Mouse (Mus musculus) liver, postnatal 0 days (tissue): Measurements from ENCODE around the gene Angpt4. TPM values are rescaled to one million over a fixed set of nuclear protein-coding genes. Genes with fewer than 3 reads are reported as not detected.

Experiments
- ATAC-seq: fragments of 200-750 bp; cut with Nextera tagmentation; 2 replicates; pipeline ENCODE4 v1.8.0; 2017; ENCODE audit warnings: mild to moderate bottlenecking, moderate library complexity
- DNase-seq: peaks from one replicate; pipeline ENCODE4 v3.0.0-alpha.2; 2016
- H3K27ac ChIP-seq: fragments of 300-500 bp; sonication (generic); 2 replicates; pipeline ENCODE4 v1.5.1; 2014; ENCODE audit warnings: antibody characterized with exemption, moderate library complexity, mild to moderate bottlenecking, low read depth
- H3K27me3 ChIP-seq: fragments of 300-500 bp; sonication (generic); 2 replicates; pipeline ENCODE4 v1.6.1; 2014; ENCODE audit warnings: low read length, control low read depth, mixed read lengths; ENCODE audit not compliant: insufficient read depth
- H3K36me3 ChIP-seq: fragments of 300-500 bp; sonication (generic); replicated peaks from 2 replicates; pipeline ENCODE4 v1.6.1; 2014; ENCODE audit warnings: mild to moderate bottlenecking, control low read depth, low read length, moderate library complexity, mixed read lengths; ENCODE audit not compliant: insufficient read depth
- H3K4me1 ChIP-seq: fragments of 300-500 bp; sonication (generic); 2 replicates; pipeline ENCODE4 v1.6.1; 2014; ENCODE audit warnings: antibody characterized with exemption, mild to moderate bottlenecking, control low read depth; ENCODE audit not compliant: insufficient read depth
- H3K4me2 ChIP-seq: fragments of 300-500 bp; sonication (generic); 2 replicates; pipeline ENCODE4 v1.6.1; 2014; ENCODE audit warnings: low read depth, mild to moderate bottlenecking, low read length, moderate library complexity, mixed read lengths
- H3K4me3 ChIP-seq: fragments of 300-500 bp; sonication (generic); 2 replicates; pipeline ENCODE4 v1.5.1; 2014; ENCODE audit warnings: low read depth, low read length
- H3K9ac ChIP-seq: fragments of 300-500 bp; sonication (generic); replicated peaks from 2 replicates; pipeline ENCODE4 v1.6.1; 2014; ENCODE audit warnings: mild to moderate bottlenecking, moderate library complexity
- H3K9me3 ChIP-seq: fragments of 300-500 bp; sonication (generic); 2 replicates; pipeline ENCODE4 v1.6.1; 2016; ENCODE audit warnings: mild to moderate bottlenecking, control low read depth, low read length, mixed read lengths
- CTCF ChIP-seq: sonication (generic); IDR thresholded peaks from 2 replicates; pipeline ENCODE4 v1.5.1; 2016; ENCODE audit warnings: antibody characterized with exemption, low read depth
- EP300 ChIP-seq: IDR thresholded peaks from 2 replicates; pipeline ENCODE4 v1.6.1; 2016; ENCODE audit warnings: antibody characterized with exemption, low read depth, mild to moderate bottlenecking
- WGBS: fragments of 180-500 bp; shearing (Covaris S2); extraction: QIAGEN DNeasy Blood & Tissue Kit; methylation state at CpG from one replicate; pipeline ENCODE4 v1.1.7; 2014; ENCODE audit not compliant: insufficient replicate concordance; 5-methylcytosine and 5-hydroxymethylcytosine counted together
- polyA plus RNA-seq: library from polyadenylated mRNA; unstranded; fragments of >200 nt; fragmentation: Nextera tagmentation; extraction: Ambion mirVana; gene quantifications from 2 replicates; pipeline ENCODE4 v1.2.1, GENCODE M21; 2015

Gene Angpt4
- polyA plus RNA-seq, 1 experiment from 2014 or later, result 0.26 TPM

- no peak for ATAC-seq
- no peak for DNase-seq
- Histone ChIP-seq H3K27ac (no peak overlapping the region), H3K36me3 (no peaks in the 10 kb centered on the region), H3K4me3 (no peak overlapping the region), H3K9ac (no peak overlapping the region), H3K4me1 (no peaks in the 10 kb centered on the region), H3K9me3 (no peaks in the 10 kb centered on the region), H3K27me3 (no peaks in the 10 kb centered on the region), H3K4me2 (no peak overlapping the region)
- 47% methylated on average over 3 of the region's 3 CpGs for WGBS
- TF ChIP-seq CTCF, result no peak
Measured at GRCm38 (mm10) chr2:151909386-151909785, 1.6 kb upstream of the Angpt4 start.

DNA sequence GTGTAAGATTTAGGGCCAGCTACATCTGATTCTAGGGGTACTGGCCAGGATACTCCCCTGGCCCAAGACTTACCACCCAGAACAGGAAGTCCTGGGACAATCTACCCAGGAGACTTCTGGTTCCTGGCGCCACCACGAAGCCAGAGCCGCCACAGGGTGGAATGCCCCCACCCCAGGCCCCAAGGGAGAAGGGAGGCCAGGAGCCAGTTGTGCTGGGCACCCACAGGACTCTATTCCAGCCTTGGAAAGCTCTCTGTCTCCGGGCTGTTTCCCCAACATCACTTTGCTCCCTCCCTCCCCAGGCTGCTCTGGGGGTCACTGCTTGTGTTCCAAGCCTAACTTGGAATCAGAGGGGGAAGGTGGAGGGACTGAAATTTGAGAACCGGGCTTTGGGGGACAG, 512 bp upstream of the Angpt4 start:
- ATAC-seq, result no peak
- WGBS, result 38% methylated on average over 5 of the region's 5 CpGs
- Histone ChIP-seq H3K4me3 (no peak overlapping the region), H3K4me2 (no peak overlapping the region), H3K27me3 (no peaks in the 10 kb centered on the region), H3K36me3 (no peaks in the 10 kb centered on the region), H3K9ac (no peak overlapping the region), H3K4me1 (no peaks in the 10 kb centered on the region), H3K27ac (no peak overlapping the region), H3K9me3 (no peaks in the 10 kb centered on the region)
- no peak for TF ChIP-seq CTCF
- TF ChIP-seq EP300, result no peak
- no peak for DNase-seq

GRCm38 (mm10) chr2:151911751-151912150, 741 bp downstream of the Angpt4 start:
- ATAC-seq (no peak), DNase-seq (no peak)
- Histone ChIP-seq H3K27ac (no peak overlapping the region), H3K36me3 (no peaks in the 10 kb centered on the region), H3K4me3 (no peak overlapping the region), H3K9me3 (no peaks in the 10 kb centered on the region), H3K4me2 (no peak overlapping the region), H3K4me1 (no peaks in the 10 kb centered on the region), H3K9ac (no peak overlapping the region), H3K27me3 (no peaks in the 10 kb centered on the region)
- WGBS, result 73% methylated on average over 3 of the region's 3 CpGs
- no peak for TF ChIP-seq EP300
- no peak for TF ChIP-seq CTCF

DNA sequence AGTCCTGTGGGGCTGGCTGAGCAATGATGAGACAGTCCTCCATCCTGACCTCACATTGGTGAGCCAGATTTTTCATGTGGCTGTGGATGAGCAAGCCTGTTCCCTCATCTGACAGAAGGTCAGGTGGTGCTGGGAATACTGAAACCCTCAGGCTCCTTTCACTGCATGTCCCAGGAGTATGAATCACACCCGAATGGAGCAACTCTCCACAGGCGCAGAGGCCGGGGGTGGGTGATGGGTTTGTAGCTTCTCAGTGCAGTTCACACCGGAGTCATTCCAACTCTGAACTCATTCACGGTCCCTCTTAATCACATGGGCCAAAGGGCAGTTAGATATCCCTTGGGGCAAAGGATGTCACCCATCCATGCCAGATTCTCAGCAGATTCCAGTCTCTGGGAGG, 3.1 kb downstream of the Angpt4 start:
- DNase-seq (no peak), ATAC-seq (no peak)
- Histone ChIP-seq H3K27me3 (no peaks in the 10 kb centered on the region), H3K36me3 (no peaks in the 10 kb centered on the region), H3K27ac (no peak overlapping the region), H3K4me2 (no peak overlapping the region), H3K4me1 (no peaks in the 10 kb centered on the region), H3K4me3 (no peak overlapping the region), H3K9me3 (no peaks in the 10 kb centered on the region), H3K9ac (no peak overlapping the region)
- 68% methylated on average over 5 of the region's 5 CpGs for WGBS
- TF ChIP-seq CTCF (no peak), EP300 (no peak)

GRCm38 (mm10) chr2:151915111-151915510, 4.1 kb downstream of the Angpt4 start:
- Histone ChIP-seq H3K4me3 (no peak overlapping the region), H3K9me3 (no peaks in the 10 kb centered on the region), H3K36me3 (no peaks in the 10 kb centered on the region), H3K4me2 (no peak overlapping the region), H3K4me1 (no peaks in the 10 kb centered on the region), H3K9ac (no peak overlapping the region), H3K27me3 (no peaks in the 10 kb centered on the region), H3K27ac (no peak overlapping the region)
- no peak for ATAC-seq
- WGBS, result 24% methylated on average over 2 of the region's 2 CpGs
- no peak for DNase-seq
- TF ChIP-seq CTCF, result no peak
- TF ChIP-seq EP300, result no peak

GRCm38 (mm10) chr2:151916061-151916831, 5.2 kb downstream of the Angpt4 start:
- Histone ChIP-seq H3K4me1 (no peaks in the 10 kb centered on the region), H3K9me3 (no peaks in the 10 kb centered on the region), H3K4me2 (no peak overlapping the region), H3K9ac (no peak overlapping the region), H3K27ac (no peak overlapping the region), H3K27me3 (no peaks in the 10 kb centered on the region), H3K36me3 (no peaks in the 10 kb centered on the region), H3K4me3 (no peak overlapping the region)
- no peak for DNase-seq
- WGBS, result 67% methylated on average over 13 of the region's 13 CpGs
- no peak for ATAC-seq
- no peak for TF ChIP-seq CTCF
- no peak for TF ChIP-seq EP300
